Mouse (Mus musculus): ENCODE data around the gene Ncoa1. TPM values are rescaled to one million over a fixed set of nuclear protein-coding genes. Genes with fewer than 3 reads are reported as not detected.
"Not testable (repeated sequence)": the region's sequence is repeated elsewhere in the genome, so short reads cannot be mapped to it uniquely, and the experiment has no call there.

The Ncoa1 gene
- polyA plus RNA-seq, 1 experiment from 2014 or later = 7.9 TPM

DNA sequence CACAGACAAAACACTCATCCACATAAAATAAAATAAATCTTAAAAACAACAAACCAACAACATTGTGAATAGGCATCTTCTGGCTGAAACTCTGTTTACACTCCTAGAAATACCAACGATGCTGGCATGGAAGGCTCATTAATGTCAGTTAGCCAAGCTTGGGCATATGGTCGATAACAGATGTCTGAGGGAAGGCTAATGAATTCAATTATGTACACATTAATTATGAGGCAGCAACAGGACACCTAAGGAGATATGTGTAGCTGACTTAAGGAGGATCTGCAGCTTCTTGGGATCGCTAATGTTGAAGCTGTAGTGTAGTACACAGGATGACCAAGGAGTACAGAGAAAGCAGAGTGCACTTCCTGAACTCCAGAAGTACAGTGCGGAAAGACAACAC is 100.5 kb downstream of the Ncoa1 start:
- Histone ChIP-seq H3K9me3 (ENCODE audit: control insufficient read depth, low read length) (no peaks in the 10 kb centered on the region), H3K4me3 (ENCODE audit: low read depth, low read length) (no peak overlapping the region), H3K36me3 (ENCODE audit: control insufficient read depth, insufficient read depth, low read length) (no peaks in the 10 kb centered on the region), H3K27me3 (ENCODE audit: control insufficient read depth, insufficient read depth, low read length) (no peaks in the 10 kb centered on the region), H3K4me2 (ENCODE audit: low read depth, severe bottlenecking) (no peak overlapping the region), H3K9ac (ENCODE audit: low read length) (no peak overlapping the region), H3K4me1 (ENCODE audit: control insufficient read depth, insufficient read depth, low read length) (no peaks in the 10 kb centered on the region), H3K27ac (replicated peaks; ENCODE audit: low read depth, low read length) (no peak overlapping the region)
- 87% methylated on average over 4 of the region's 4 CpGs for WGBS
- DNase-seq (ENCODE audit: low spot score) (no peak), ATAC-seq (ENCODE audit: insufficient number of reproducible peaks, low FRiP score, low TSS enrichment, low read depth) (no peak)

- Histone ChIP-seq H3K9me3 (ENCODE audit: control insufficient read depth, low read length) (no peaks in the 10 kb centered on the region), H3K4me3 (ENCODE audit: low read depth, low read length) (no peak overlapping the region), H3K36me3 (ENCODE audit: control insufficient read depth, insufficient read depth, low read length) (no peaks in the 10 kb centered on the region), H3K27ac (replicated peaks; ENCODE audit: low read depth, low read length) (no peak overlapping the region), H3K27me3 (ENCODE audit: control insufficient read depth, insufficient read depth, low read length) (no peaks in the 10 kb centered on the region), H3K4me2 (ENCODE audit: low read depth, severe bottlenecking) (no peak overlapping the region), H3K4me1 (ENCODE audit: control insufficient read depth, insufficient read depth, low read length) (no peaks in the 10 kb centered on the region), H3K9ac (ENCODE audit: low read length) (no peak overlapping the region)
- WGBS = 88% methylated on average over 6 of the region's 6 CpGs
- no peak for DNase-seq (ENCODE audit: low spot score)
- ATAC-seq (ENCODE audit: insufficient number of reproducible peaks, low FRiP score, low TSS enrichment, low read depth) = no peak
Observed at GRCm38 (mm10) chr12:4374816-4375493, 102.0 kb downstream of the Ncoa1 start.

DNA sequence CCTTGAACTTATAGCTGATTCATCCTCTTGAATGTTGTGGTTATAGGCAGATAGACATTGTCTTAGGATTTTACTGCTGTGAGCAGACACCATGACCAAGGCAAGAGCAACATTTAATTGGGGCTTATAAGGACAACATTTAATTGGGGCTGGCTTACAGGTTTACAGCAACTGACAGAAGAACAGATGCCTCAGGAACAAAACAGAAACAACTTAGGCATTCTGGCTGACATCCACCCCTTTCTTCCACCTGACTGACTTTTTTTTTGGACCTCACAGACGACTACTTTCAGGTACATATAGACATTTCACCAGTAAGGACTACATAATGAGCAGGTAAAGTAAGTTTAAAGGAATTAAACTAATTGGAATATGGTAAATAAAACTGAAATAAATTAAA is 105.6 kb downstream of the Ncoa1 start:
- Histone ChIP-seq H3K36me3 (ENCODE audit: control insufficient read depth, insufficient read depth, low read length) (no peaks in the 10 kb centered on the region), H3K9ac (ENCODE audit: low read length) (no peak overlapping the region), H3K27me3 (ENCODE audit: control insufficient read depth, insufficient read depth, low read length) (no peaks in the 10 kb centered on the region), H3K4me2 (ENCODE audit: low read depth, severe bottlenecking) (no peak overlapping the region), H3K4me3 (ENCODE audit: low read depth, low read length) (no peak overlapping the region), H3K9me3 (ENCODE audit: control insufficient read depth, low read length) (no peaks in the 10 kb centered on the region), H3K27ac (replicated peaks; ENCODE audit: low read depth, low read length) (no peak overlapping the region), H3K4me1 (ENCODE audit: control insufficient read depth, insufficient read depth, low read length) (no peaks in the 10 kb centered on the region)
- no peak for DNase-seq (ENCODE audit: low spot score)
- no peak for ATAC-seq (ENCODE audit: insufficient number of reproducible peaks, low FRiP score, low TSS enrichment, low read depth)
- 53% methylated on average over 1 of the region's 1 CpGs for WGBS

DNA sequence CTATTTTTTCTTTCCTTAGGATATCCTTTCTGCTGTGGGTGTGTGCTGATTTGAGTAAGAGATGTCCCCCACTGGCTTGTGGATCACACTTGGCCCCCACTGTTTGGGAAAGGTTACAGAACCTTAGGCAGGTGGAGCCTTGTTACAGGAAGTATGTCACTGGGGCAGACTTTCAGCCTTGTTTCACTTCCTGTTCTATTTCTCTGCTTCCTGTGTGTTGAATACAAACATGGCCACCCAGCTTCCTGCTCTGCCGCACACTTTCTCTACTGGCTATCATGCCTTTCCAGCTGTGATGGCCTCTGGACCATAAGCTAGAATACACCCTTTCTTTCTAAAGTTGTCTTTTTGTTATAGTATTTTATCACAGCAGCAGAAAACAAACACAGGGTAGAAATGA is 111.0 kb downstream of the Ncoa1 start:
- ATAC-seq (ENCODE audit: insufficient number of reproducible peaks, low FRiP score, low TSS enrichment, low read depth) (no peak), DNase-seq (ENCODE audit: low spot score) (no peak)
- H3K27ac ChIP-seq (replicated peaks; ENCODE audit: low read depth, low read length) = no peak overlapping the region
- H3K9ac ChIP-seq (ENCODE audit: low read length) = no peak overlapping the region
- no peak overlapping the region for H3K4me3 ChIP-seq (ENCODE audit: low read depth, low read length)
- H3K36me3 ChIP-seq (ENCODE audit: control insufficient read depth, insufficient read depth, low read length) = no peaks in the 10 kb centered on the region
- 91% methylated on average over 1 of the region's 1 CpGs for WGBS
- H3K27me3 ChIP-seq (ENCODE audit: control insufficient read depth, insufficient read depth, low read length) = no peaks in the 10 kb centered on the region
- no peaks in the 10 kb centered on the region for H3K9me3 ChIP-seq (ENCODE audit: control insufficient read depth, low read length)
- H3K4me2 ChIP-seq (ENCODE audit: low read depth, severe bottlenecking) = no peak overlapping the region
- H3K4me1 ChIP-seq (ENCODE audit: control insufficient read depth, insufficient read depth, low read length) = no peaks in the 10 kb centered on the region

DNA sequence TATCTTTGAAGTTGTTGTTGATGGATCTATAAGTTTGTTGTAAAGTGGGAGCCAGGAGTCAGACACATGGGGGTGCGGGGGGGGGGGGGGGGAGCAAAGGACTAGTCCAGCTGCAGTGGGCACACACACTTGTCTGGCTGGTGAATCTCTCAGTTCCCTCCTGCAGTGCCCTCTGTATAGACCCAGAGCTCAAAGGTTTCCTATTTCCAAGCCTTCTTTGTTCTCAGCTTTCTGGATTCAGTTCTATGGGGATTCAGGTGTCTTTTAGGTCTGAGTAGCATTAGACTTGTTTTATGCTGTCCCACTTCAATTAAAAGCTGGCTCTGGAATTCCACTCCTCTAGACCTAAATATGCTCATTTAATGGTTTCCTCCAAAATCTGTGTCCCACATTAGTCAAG is 117.5 kb downstream of the Ncoa1 start:
- Histone ChIP-seq H3K4me2 (ENCODE audit: low read depth, severe bottlenecking) (no peak overlapping the region), H3K9ac (ENCODE audit: low read length) (no peak overlapping the region), H3K4me3 (ENCODE audit: low read depth, low read length) (no peak overlapping the region), H3K27me3 (ENCODE audit: control insufficient read depth, insufficient read depth, low read length) (no peaks in the 10 kb centered on the region), H3K4me1 (ENCODE audit: control insufficient read depth, insufficient read depth, low read length) (no peaks in the 10 kb centered on the region), H3K27ac (replicated peaks; ENCODE audit: low read depth, low read length) (no peak overlapping the region), H3K9me3 (ENCODE audit: control insufficient read depth, low read length) (no peaks in the 10 kb centered on the region), H3K36me3 (ENCODE audit: control insufficient read depth, insufficient read depth, low read length) (no peaks in the 10 kb centered on the region)
- ATAC-seq (ENCODE audit: insufficient number of reproducible peaks, low FRiP score, low TSS enrichment, low read depth) (no peak), DNase-seq (ENCODE audit: low spot score) (no peak)
- WGBS = 40% methylated on average over 1 of the region's 1 CpGs

DNA sequence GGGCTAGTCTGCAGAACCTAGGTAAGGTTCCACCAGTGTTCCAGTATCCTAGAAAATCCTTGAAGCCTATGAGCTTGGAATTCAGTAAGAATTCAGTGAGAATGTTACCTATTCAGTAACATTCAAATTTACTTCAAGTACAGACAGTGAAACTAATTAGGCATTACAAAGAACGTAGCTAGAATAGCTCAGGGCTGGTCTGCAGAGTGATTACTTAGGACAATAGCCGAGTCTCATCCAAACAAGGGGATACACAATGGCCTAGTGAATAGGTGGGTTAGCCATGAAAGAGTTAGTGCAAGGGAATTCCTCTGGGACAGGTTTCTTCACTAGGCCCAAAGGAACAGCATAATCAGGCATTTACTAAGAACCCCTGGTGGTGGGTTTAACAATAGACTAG is 118.3 kb downstream of the Ncoa1 start:
- H3K36me3 ChIP-seq (ENCODE audit: control insufficient read depth, insufficient read depth, low read length); H3K9me3 ChIP-seq (ENCODE audit: control insufficient read depth, low read length); H3K4me2 ChIP-seq (ENCODE audit: low read depth, severe bottlenecking); H3K27ac ChIP-seq (replicated peaks; ENCODE audit: low read depth, low read length); DNase-seq (ENCODE audit: low spot score); H3K4me3 ChIP-seq (ENCODE audit: low read depth, low read length); ATAC-seq (ENCODE audit: insufficient number of reproducible peaks, low FRiP score, low TSS enrichment, low read depth); H3K9ac ChIP-seq (ENCODE audit: low read length); H3K27me3 ChIP-seq (ENCODE audit: control insufficient read depth, insufficient read depth, low read length); H3K4me1 ChIP-seq (ENCODE audit: control insufficient read depth, insufficient read depth, low read length): not testable (repeated sequence)
- WGBS = 80% methylated on average over 2 of the region's 2 CpGs

DNA sequence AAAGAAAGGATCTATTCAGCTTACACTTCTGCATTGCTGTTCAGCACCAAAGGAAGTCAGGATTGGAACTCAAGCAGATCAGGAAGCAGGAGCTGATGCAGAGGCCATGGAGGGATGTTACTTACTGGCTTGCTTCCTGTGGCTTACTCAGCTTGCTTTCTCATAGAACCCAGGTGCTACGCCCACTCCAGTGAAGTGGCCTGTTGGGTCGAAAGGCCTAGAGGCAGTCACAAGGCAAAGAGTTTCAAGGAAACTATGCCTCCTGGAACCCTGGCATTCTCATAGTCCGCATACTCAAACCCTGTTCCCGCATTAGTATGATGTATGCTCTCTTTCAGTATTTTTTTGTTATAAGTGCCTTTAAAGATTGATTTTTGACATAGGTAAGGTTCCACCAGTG is 118.9 kb downstream of the Ncoa1 start:
- no peaks in the 10 kb centered on the region for H3K9me3 ChIP-seq (ENCODE audit: control insufficient read depth, low read length)
- no peak for ATAC-seq (ENCODE audit: insufficient number of reproducible peaks, low FRiP score, low TSS enrichment, low read depth)
- 88% methylated on average over 4 of the region's 4 CpGs for WGBS
- no peaks in the 10 kb centered on the region for H3K36me3 ChIP-seq (ENCODE audit: control insufficient read depth, insufficient read depth, low read length)
- H3K27me3 ChIP-seq (ENCODE audit: control insufficient read depth, insufficient read depth, low read length) = no peaks in the 10 kb centered on the region
- no peak overlapping the region for H3K4me2 ChIP-seq (ENCODE audit: low read depth, severe bottlenecking)
- no peak overlapping the region for H3K27ac ChIP-seq (replicated peaks; ENCODE audit: low read depth, low read length)
- H3K4me3 ChIP-seq (ENCODE audit: low read depth, low read length) = no peak overlapping the region
- no peak overlapping the region for H3K9ac ChIP-seq (ENCODE audit: low read length)
- no peaks in the 10 kb centered on the region for H3K4me1 ChIP-seq (ENCODE audit: control insufficient read depth, insufficient read depth, low read length)
- no peak for DNase-seq (ENCODE audit: low spot score)

- H3K9me3 ChIP-seq (ENCODE audit: control insufficient read depth, low read length) = no peaks in the 10 kb centered on the region
- no peaks in the 10 kb centered on the region for H3K4me1 ChIP-seq (ENCODE audit: control insufficient read depth, insufficient read depth, low read length)
- H3K4me2 ChIP-seq (ENCODE audit: low read depth, severe bottlenecking) = no peak overlapping the region
- H3K27ac ChIP-seq (replicated peaks; ENCODE audit: low read depth, low read length) = no peak overlapping the region
- no peak for ATAC-seq (ENCODE audit: insufficient number of reproducible peaks, low FRiP score, low TSS enrichment, low read depth)
- no peak overlapping the region for H3K9ac ChIP-seq (ENCODE audit: low read length)
- 76% methylated on average over 5 of the region's 5 CpGs for WGBS
- no peak overlapping the region for H3K4me3 ChIP-seq (ENCODE audit: low read depth, low read length)
- H3K36me3 ChIP-seq (ENCODE audit: control insufficient read depth, insufficient read depth, low read length) = no peaks in the 10 kb centered on the region
- no peaks in the 10 kb centered on the region for H3K27me3 ChIP-seq (ENCODE audit: control insufficient read depth, insufficient read depth, low read length)
- DNase-seq (ENCODE audit: low spot score) = no peak
Observed at GRCm38 (mm10) chr12:4356834-4357445, 120.0 kb downstream of the Ncoa1 start.
